ENCODE assay signal across 16 mouse cellular contexts in the genomic region with DNA sequence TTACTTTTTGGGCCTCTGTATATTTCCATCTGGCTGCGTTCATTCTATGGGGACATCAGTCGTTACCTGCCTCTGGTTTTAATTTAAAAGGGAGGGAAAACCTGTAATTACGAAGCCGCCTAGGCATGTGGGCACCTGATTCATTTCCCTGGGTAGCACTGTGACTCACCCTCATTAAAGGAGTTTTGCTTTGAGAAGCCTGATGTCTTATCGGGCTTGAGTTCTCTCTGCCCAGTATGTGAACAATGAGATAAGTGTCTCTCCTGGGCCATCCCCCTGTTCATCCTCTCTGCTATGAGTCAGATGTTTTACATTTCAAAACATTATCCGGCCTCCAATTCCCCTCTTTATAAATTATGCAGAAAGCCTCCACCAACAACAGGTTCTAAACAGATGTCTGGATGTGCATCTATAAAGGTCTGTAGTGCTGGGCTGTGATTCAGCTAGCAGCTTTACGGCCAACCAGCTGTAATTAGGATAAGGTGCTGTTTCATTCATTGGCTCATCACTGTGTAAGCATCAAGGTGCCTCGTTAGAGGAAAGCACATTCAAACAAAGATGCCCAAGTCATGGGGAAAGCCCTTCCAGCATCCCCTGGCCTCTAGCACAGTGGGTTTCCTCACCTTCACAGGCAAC.
A peak's percentile ranks its signal among the peaks of the same experiment; 100 is the strongest.
DNase-seq lines count a peak whose midpoint lies in the region; ATAC-seq lines count a peak whose summit lies in the region.
"Had no signal": no experiment of that assay in that cellular context is flagged by ENCODE, and none has a peak within 500 bp of the region (broad histone marks: within the 10 kb centered on the region; RNA-seq: fewer than 3 reads in every experiment).

No protein-coding gene starts in this region.

- no peaks in the 10 kb centered on the region for H3K27me3 ChIP-seq in hindbrain, embryonic 12.5 days
- H3K27me3 ChIP-seq in hindbrain, embryonic 10.5 days (ENCODE audit: insufficient read depth, poor library complexity, severe bottlenecking), result no peaks in the 10 kb centered on the region
- no peaks in the 10 kb centered on the region for H3K27me3 ChIP-seq in embryonic facial prominence, embryonic 15.5 days
- H3K27me3 ChIP-seq in midbrain, embryonic 15.5 days (replicated peaks), result no peaks in the 10 kb centered on the region
- H3K27me3 ChIP-seq in kidney, embryonic 15.5 days, result no peaks in the 10 kb centered on the region
- H3K27me3 ChIP-seq: heart, embryonic 12.5 days; Patski; stomach, embryonic 15.5 days had no signal

- no peak overlapping the region for H3K4me3 ChIP-seq in hindbrain, embryonic 12.5 days
- no peak overlapping the region for H3K4me3 ChIP-seq in hindbrain, embryonic 10.5 days
- no peak overlapping the region for H3K4me3 ChIP-seq in embryonic facial prominence, embryonic 15.5 days (replicated peaks)
- H3K4me3 ChIP-seq in midbrain, embryonic 15.5 days, result no peak overlapping the region
- H3K4me3 ChIP-seq in kidney, embryonic 15.5 days (replicated peaks), result no peak overlapping the region
- H3K4me3 ChIP-seq: heart, embryonic 12.5 days; stomach, embryonic 15.5 days had no signal

- no peaks in the 10 kb centered on the region for H3K9me3 ChIP-seq in hindbrain, embryonic 12.5 days (replicated peaks)
- H3K9me3 ChIP-seq in hindbrain, embryonic 10.5 days, result no peaks in the 10 kb centered on the region
- no peaks in the 10 kb centered on the region for H3K9me3 ChIP-seq in embryonic facial prominence, embryonic 15.5 days (replicated peaks)
- no peaks in the 10 kb centered on the region for H3K9me3 ChIP-seq in midbrain, embryonic 15.5 days
- no peaks in the 10 kb centered on the region for H3K9me3 ChIP-seq in kidney, embryonic 15.5 days (replicated peaks)
- H3K9me3 ChIP-seq: heart, embryonic 12.5 days; stomach, embryonic 15.5 days had no signal

- no peaks in the 10 kb centered on the region for H3K36me3 ChIP-seq in hindbrain, embryonic 12.5 days
- H3K36me3 ChIP-seq in hindbrain, embryonic 10.5 days, result no peaks in the 10 kb centered on the region
- no peaks in the 10 kb centered on the region for H3K36me3 ChIP-seq in embryonic facial prominence, embryonic 15.5 days
- no peaks in the 10 kb centered on the region for H3K36me3 ChIP-seq in midbrain, embryonic 15.5 days (replicated peaks)
- H3K36me3 ChIP-seq in kidney, embryonic 15.5 days, result no peaks in the 10 kb centered on the region
- H3K36me3 ChIP-seq: heart, embryonic 12.5 days; stomach, embryonic 15.5 days had no signal

- no peak overlapping the region for H3K9ac ChIP-seq in hindbrain, embryonic 12.5 days
- no peak overlapping the region for H3K9ac ChIP-seq in embryonic facial prominence, embryonic 15.5 days
- H3K9ac ChIP-seq in midbrain, embryonic 15.5 days, result no peak overlapping the region
- no peak overlapping the region for H3K9ac ChIP-seq in kidney, embryonic 15.5 days
- H3K9ac ChIP-seq: heart, embryonic 12.5 days; liver, postnatal 0 days; stomach, embryonic 15.5 days had no signal

- 71% methylated on average over 8 of the region's 8 CpGs for WGBS in hindbrain, embryonic 12.5 days
- 76% methylated on average over 8 of the region's 8 CpGs for WGBS in hindbrain, embryonic 10.5 days
- WGBS in embryonic facial prominence, embryonic 15.5 days, result 26% methylated on average over 8 of the region's 8 CpGs
- 42% methylated on average over 8 of the region's 8 CpGs for WGBS in midbrain, embryonic 15.5 days
- WGBS in kidney, embryonic 15.5 days, result 66% methylated on average over 8 of the region's 8 CpGs

- no peak overlapping the region for H3K27ac ChIP-seq in hindbrain, embryonic 12.5 days
- no peak overlapping the region for H3K27ac ChIP-seq in hindbrain, embryonic 10.5 days
- H3K27ac ChIP-seq in embryonic facial prominence, embryonic 15.5 days (replicated peaks), result no peak overlapping the region
- peak overlapping the region; percentile 62 for H3K27ac ChIP-seq in midbrain, embryonic 15.5 days
- no peak overlapping the region for H3K27ac ChIP-seq in kidney, embryonic 15.5 days
- H3K27ac ChIP-seq: macrophage; stomach, embryonic 15.5 days had no signal

- H3K4me1 ChIP-seq in hindbrain, embryonic 12.5 days, result peaks cover 5% of the 10 kb centered on the region; the same call in 1 of the 2 replicates
- H3K4me1 ChIP-seq in hindbrain, embryonic 10.5 days (replicated peaks), result no peaks in the 10 kb centered on the region
- no peaks in the 10 kb centered on the region for H3K4me1 ChIP-seq in embryonic facial prominence, embryonic 15.5 days
- H3K4me1 ChIP-seq in midbrain, embryonic 15.5 days, result peaks cover 7% of the 10 kb centered on the region; the same call in 1 of the 2 replicates
- H3K4me1 ChIP-seq in kidney, embryonic 15.5 days, result no peaks in the 10 kb centered on the region
- H3K4me1 ChIP-seq: heart, embryonic 12.5 days; stomach, embryonic 15.5 days had no signal

- H3K4me2 ChIP-seq in hindbrain, embryonic 12.5 days (replicated peaks), result no peak overlapping the region
- H3K4me2 ChIP-seq in embryonic facial prominence, embryonic 15.5 days (replicated peaks), result no peak overlapping the region
- no peak overlapping the region for H3K4me2 ChIP-seq in midbrain, embryonic 15.5 days
- H3K4me2 ChIP-seq in kidney, embryonic 15.5 days, result no peak overlapping the region
- H3K4me2 ChIP-seq: heart, embryonic 12.5 days; stomach, embryonic 15.5 days had no signal

- ATAC-seq in hindbrain, embryonic 12.5 days (ENCODE audit: low FRiP score), result 0 out of 2 replicates have a peak, but pooled peaks have one; percentile 43
- ATAC-seq in embryonic facial prominence, embryonic 15.5 days (ENCODE audit: insufficient number of reproducible peaks, low FRiP score, low TSS enrichment, low read depth), result peak; percentile 76; the same call in 1 of the 2 replicates
- ATAC-seq in midbrain, embryonic 15.5 days (replicated peaks), result peak; percentile 93
- ATAC-seq in kidney, embryonic 15.5 days (replicated peaks; ENCODE audit: low FRiP score), result no peak
- ATAC-seq: liver, postnatal 0 days; Patski had no signal

- DNase-seq in hindbrain, embryonic 10.5 days (ENCODE audit: low spot score), result no peak
- peak; percentile 3 for DNase-seq in ES-CJ7 (ENCODE audit: low read depth, low spot score)
- no peak for DNase-seq in adrenal gland, adult 2 months
- DNase-seq in testis, postnatal 10 days (ENCODE audit: low spot score), result no peak
- DNase-seq: kidney, postnatal 14 days; left cerebral cortex, postnatal 4 days; liver, postnatal 0 days; thymus, postnatal 25 days had no signal
